Mouse (Mus musculus) liver, embryonic 13.5 days (tissue): ENCODE data around the gene Gabrg2. TPM values are rescaled to one million over a fixed set of nuclear protein-coding genes. Genes with fewer than 3 reads are reported as not detected.

ENCODE experiments used
- ATAC-seq: fragments of 200-750 bp; cut with Nextera tagmentation; 2 replicates; pipeline ENCODE4 v1.8.0; 2017; ENCODE audit warnings: low read depth, mild to moderate bottlenecking, moderate number of reproducible peaks, moderate library complexity
- DNase-seq: peaks from one replicate; pipeline ENCODE4 v3.0.0; 2022
- H3K27ac ChIP-seq: fragments of 300-500 bp; sonication (generic); 2 replicates; pipeline ENCODE4 v1.5.1; 2015; ENCODE audit warnings: moderate library complexity, mild to moderate bottlenecking, inconsistent platforms
- H3K27me3 ChIP-seq: fragments of 300-500 bp; sonication (generic); 2 replicates; pipeline ENCODE4 v1.6.1; 2015; ENCODE audit warnings: mild to moderate bottlenecking, inconsistent platforms
- H3K36me3 ChIP-seq: fragments of 300-500 bp; sonication (generic); 2 replicates; pipeline ENCODE4 v1.6.1; 2015; ENCODE audit warnings: mild to moderate bottlenecking, inconsistent platforms
- H3K4me1 ChIP-seq: fragments of 300-500 bp; sonication (generic); replicated peaks from 2 replicates; pipeline ENCODE4 v1.6.1; 2015; ENCODE audit warnings: inconsistent platforms
- H3K4me2 ChIP-seq: fragments of 300-500 bp; sonication (generic); 2 replicates; pipeline ENCODE4 v1.6.1; 2015; ENCODE audit warnings: inconsistent platforms, mild to moderate bottlenecking, moderate library complexity
- H3K4me3 ChIP-seq: fragments of 300-500 bp; sonication (generic); replicated peaks from 2 replicates; pipeline ENCODE4 v1.5.1; 2015; ENCODE audit warnings: mild to moderate bottlenecking, inconsistent platforms
- H3K9ac ChIP-seq: fragments of 300-500 bp; sonication (generic); 2 replicates; pipeline ENCODE4 v1.6.1; 2015; ENCODE audit warnings: mild to moderate bottlenecking, inconsistent platforms
- H3K9me3 ChIP-seq: fragments of 300-500 bp; sonication (generic); replicated peaks from 2 replicates; pipeline ENCODE4 v1.6.1; 2016; ENCODE audit warnings: inconsistent platforms
- WGBS: fragments of 180-500 bp; shearing (Covaris S2); methylation state at CpG from one replicate; pipeline ENCODE4 v1.1.7; 2015; ENCODE audit not compliant: insufficient replicate concordance; 5-methylcytosine and 5-hydroxymethylcytosine counted together
- polyA plus RNA-seq: library from polyadenylated mRNA; unstranded; fragments of >200 nt; fragmentation: Nextera tagmentation; extraction: Ambion mirVana; gene quantifications from 2 replicates; pipeline ENCODE4 v1.2.1, GENCODE M21; 2015

Gabrg2 gene
- 0.05 TPM in 1 of 2 replicates, not detected in the other for polyA plus RNA-seq

DNA sequence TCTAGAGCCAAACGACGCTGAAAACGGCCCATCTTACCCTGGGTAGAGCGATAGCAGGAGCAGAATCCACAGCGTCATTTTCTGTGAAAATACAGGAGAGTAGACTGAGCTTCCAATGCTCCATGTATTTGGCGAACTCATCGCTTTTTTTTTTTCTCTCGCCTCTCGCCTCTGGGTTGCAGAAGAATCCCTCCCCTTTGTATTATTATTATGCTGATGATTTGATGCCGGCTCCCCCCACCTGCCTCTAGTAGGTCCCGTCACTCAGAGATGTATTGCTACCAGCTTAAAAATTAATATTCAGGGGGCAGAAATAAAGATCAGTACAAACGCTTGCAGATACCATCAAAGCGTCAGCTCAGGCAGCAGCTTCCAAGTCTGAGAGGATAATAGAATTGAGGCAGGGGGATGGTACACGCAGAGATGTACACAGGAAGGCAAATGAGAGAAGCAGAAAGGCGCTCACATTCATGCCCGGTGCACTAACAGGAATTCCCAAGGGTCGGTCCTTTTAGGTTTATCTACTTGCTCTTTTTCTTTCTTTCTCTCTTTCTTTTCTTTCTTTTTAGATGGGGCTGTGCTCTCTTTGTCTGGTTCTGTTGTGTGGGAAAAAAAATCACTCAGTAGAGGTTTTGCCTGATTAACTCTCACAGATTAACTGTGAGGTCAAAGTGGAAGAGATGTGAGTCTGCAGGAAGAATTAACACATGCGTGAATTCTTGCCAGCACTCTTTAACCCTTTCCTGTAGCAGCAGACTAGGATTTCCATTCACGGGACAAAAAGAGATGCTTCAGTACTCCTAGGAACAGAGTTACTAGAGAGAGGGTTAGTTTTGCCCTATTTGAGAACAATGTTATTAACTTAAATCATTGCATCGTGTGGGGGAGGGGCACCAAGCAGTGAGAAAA lies at the start of gene Gabrg2:
TSS of gene Gabrg2 (minus strand) at position 668 of the 909 bp plus-strand sequence.
- ATAC-seq: no peak

DNA sequence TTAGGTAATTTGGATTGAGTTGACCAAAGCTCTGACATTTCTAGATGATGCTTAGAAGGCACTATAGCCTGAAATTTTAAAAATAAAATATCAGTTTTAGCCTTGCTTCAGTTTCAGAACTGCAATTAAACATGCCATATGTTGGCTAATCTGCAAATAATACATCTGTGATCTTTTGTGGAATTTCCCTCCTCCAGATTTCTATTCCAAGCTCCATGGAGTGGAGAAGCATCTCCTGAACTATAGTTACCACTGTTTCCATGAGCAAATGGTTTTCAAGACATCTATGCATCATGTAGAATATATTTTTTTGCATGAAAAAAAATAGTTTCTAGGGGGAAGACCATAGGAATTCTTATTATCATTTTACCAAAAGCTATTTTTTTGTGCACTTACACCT lies 47.5 kb upstream of the Gabrg2 start:
- H3K4me2 ChIP-seq: no peak overlapping the region
- H3K27ac ChIP-seq: no peak overlapping the region
- H3K9me3 ChIP-seq: 0 out of 2 replicates have a peak, but pooled peaks cover 2% of the 10 kb centered on the region
- no peak overlapping the region for H3K9ac ChIP-seq
- no peaks in the 10 kb centered on the region for H3K27me3 ChIP-seq
- H3K4me3 ChIP-seq: no peak overlapping the region
- ATAC-seq (no peak), DNase-seq (no peak)
- H3K36me3 ChIP-seq: no peaks in the 10 kb centered on the region
- no peaks in the 10 kb centered on the region for H3K4me1 ChIP-seq

More for the DNA sequence above, at the start of gene Gabrg2:
- H3K27me3 ChIP-seq: no peaks in the 10 kb centered on the region
- H3K27ac ChIP-seq: no peak within 1 kb of the TSS
- no peaks in the 10 kb centered on the region for H3K9me3 ChIP-seq
- H3K9ac ChIP-seq: no peak within 1 kb of the TSS
- WGBS: 12% methylated on average over 20 of the region's 20 CpGs
- no peaks in the 10 kb centered on the region for H3K4me1 ChIP-seq
- H3K4me2 ChIP-seq: no peak within 1 kb of the TSS
- no peak for DNase-seq
- no peaks in the 10 kb centered on the region for H3K36me3 ChIP-seq
- H3K4me3 ChIP-seq: no peak within 1 kb of the TSS

DNA sequence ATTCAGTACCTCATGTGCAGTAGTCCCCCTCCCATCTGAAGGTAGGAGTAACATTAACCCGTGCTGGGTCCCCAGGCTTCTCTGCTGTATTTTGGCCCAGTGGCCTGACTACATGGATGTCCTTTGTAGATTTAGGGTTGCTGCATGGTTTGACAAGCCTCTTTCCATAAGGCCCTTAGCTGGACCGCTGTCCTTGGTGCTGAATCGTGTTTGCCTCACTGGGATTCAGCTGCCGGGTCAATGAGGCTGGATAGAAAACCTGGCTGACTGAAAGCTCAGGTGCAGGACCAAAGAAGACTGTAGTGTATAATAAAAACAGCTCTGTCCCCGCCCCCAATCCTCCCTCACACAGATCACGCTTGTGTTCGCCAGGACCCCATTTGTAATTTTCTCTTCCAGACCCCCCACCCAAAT lies 1.2 kb downstream of the Gabrg2 start:
- DNase-seq (no peak), ATAC-seq (no peak)
- no peak overlapping the region for H3K4me3 ChIP-seq
- H3K27me3 ChIP-seq: no peaks in the 10 kb centered on the region
- no peaks in the 10 kb centered on the region for H3K9me3 ChIP-seq
- no peak overlapping the region for H3K27ac ChIP-seq
- H3K36me3 ChIP-seq: no peaks in the 10 kb centered on the region
- WGBS: 3% methylated on average over 7 of the region's 7 CpGs
- no peak overlapping the region for H3K9ac ChIP-seq
- no peaks in the 10 kb centered on the region for H3K4me1 ChIP-seq
- no peak overlapping the region for H3K4me2 ChIP-seq

DNA sequence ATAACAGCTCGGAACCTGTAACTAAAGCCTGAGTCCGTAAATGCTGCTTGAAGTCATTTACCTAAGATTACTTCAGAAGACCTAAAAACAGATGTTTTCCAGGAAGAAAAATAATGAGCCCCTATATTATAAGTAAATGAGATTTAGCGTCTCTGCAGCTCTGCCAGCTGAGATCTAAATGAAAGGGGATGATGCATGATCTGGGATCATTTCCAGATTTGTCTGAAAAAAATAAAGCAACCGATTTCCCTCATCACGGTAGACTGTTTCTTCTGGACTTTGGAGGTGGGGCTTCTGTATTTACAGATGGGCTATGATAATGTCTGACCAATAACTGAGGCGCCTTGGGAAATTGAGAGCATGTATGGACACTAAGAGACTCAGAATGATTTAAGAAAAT lies 20.5 kb downstream of the Gabrg2 start:
- Histone ChIP-seq H3K27me3 (no peaks in the 10 kb centered on the region), H3K9ac (no peak overlapping the region), H3K9me3 (no peaks in the 10 kb centered on the region), H3K4me2 (no peak overlapping the region), H3K27ac (no peak overlapping the region), H3K36me3 (no peaks in the 10 kb centered on the region), H3K4me1 (no peaks in the 10 kb centered on the region), H3K4me3 (no peak overlapping the region)
- DNase-seq (no peak), ATAC-seq (no peak)
- WGBS: 65% methylated on average over 6 of the region's 6 CpGs

DNA sequence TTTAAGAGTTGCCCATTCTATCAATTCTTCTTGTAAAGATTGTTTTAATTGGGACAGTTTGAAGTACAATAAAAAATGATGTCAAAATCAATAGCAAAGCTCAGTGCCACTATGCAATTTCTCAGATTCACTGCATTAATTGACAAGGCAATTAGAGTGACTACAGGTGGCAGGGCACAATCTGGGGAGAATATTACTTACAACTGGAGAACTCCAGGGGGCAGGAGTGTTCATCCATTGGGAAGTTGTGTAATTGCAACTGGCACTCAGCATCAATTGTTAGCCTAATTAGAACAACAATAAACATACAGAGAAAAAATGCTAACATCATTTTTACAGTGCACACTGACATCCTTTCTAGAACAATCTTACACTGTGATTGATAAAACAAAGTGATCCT lies 32.1 kb downstream of the Gabrg2 start:
- Histone ChIP-seq H3K4me2 (no peak overlapping the region), H3K27ac (no peak overlapping the region), H3K36me3 (no peaks in the 10 kb centered on the region), H3K9ac (no peak overlapping the region), H3K27me3 (no peaks in the 10 kb centered on the region), H3K9me3 (no peaks in the 10 kb centered on the region), H3K4me3 (no peak overlapping the region), H3K4me1 (no peaks in the 10 kb centered on the region)
- DNase-seq: no peak
- no peak for ATAC-seq

DNA sequence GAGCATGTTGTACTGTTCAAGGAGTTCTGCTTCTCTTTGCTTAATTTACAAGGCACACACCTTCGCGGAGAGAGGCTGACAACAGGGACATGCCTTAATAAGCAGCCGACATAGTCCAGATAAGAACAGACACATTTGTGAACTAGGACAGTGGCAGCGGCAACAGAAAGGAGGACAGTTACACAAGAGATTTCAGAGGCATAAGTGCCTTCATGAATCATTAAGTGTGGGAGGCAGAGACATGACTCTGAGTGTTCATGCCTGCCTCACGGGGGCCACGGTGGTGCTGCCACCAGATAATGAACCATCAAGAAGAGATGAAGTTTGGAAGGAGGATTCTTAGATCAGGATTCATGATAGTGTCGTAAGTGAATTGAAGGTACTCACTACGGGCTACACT lies 38.0 kb downstream of the Gabrg2 start:
- WGBS: 67% methylated on average over 8 of the region's 8 CpGs

DNA sequence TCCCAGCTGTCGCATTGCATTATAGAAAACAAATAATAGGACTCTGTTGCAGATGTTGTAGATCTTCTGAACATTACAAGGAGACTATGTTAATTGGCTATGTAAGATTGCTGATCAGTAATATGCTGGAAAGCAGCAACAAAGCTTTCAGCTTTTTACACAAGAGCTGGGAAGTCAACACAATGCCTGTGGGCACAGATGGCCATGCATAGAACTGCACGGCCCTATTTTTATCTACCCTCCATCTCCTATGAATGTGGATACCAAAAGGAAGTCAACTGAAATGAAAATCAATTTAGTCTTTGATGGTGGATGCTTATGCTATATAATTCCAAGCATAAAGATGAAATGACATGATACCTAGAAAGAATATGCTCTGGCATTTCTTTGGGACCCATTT lies 47.1 kb downstream of the Gabrg2 start:
- no peak for ATAC-seq
- Histone ChIP-seq H3K9ac (no peak overlapping the region), H3K27ac (no peak overlapping the region), H3K4me3 (no peak overlapping the region), H3K27me3 (no peaks in the 10 kb centered on the region), H3K4me1 (no peaks in the 10 kb centered on the region), H3K4me2 (no peak overlapping the region), H3K9me3 (no peaks in the 10 kb centered on the region), H3K36me3 (no peaks in the 10 kb centered on the region)
- 63% methylated on average over 2 of the region's 2 CpGs for WGBS
- DNase-seq: no peak

More for the DNA sequence above, 38.0 kb downstream of the Gabrg2 start:
- ATAC-seq (no peak), DNase-seq (no peak)
- no peaks in the 10 kb centered on the region for H3K4me1 ChIP-seq
- no peak overlapping the region for H3K4me2 ChIP-seq
- H3K27me3 ChIP-seq: no peaks in the 10 kb centered on the region
- H3K9me3 ChIP-seq: no peaks in the 10 kb centered on the region
- H3K36me3 ChIP-seq: no peaks in the 10 kb centered on the region
- H3K9ac ChIP-seq: no peak overlapping the region
- H3K27ac ChIP-seq: no peak overlapping the region
- no peak overlapping the region for H3K4me3 ChIP-seq

DNA sequence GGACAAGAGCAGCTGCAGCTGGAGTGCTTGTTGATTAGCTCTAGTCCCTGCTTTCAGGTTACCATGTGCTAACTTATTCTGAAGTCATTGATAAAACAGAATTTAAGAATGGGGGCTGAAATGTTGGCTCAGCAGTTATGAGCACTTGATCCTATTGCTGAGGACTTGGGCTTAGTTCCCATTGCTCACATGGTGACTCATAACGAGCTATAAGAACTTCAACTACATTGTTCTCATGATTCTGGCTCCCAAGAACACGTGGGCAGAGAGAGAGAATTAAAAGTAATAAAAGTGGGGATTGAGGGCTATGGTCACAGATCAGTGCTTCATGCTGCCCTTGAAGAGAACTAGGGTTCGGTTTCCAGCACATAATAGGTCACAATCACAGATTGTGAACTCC lies 48.8 kb downstream of the Gabrg2 start:
- Histone ChIP-seq H3K4me3 (no peak overlapping the region), H3K9ac (no peak overlapping the region), H3K36me3 (no peaks in the 10 kb centered on the region), H3K9me3 (no peaks in the 10 kb centered on the region), H3K27ac (no peak overlapping the region), H3K27me3 (no peaks in the 10 kb centered on the region), H3K4me2 (no peak overlapping the region), H3K4me1 (no peaks in the 10 kb centered on the region)
- WGBS: 45% methylated on average over 3 of the region's 3 CpGs
- DNase-seq (no peak), ATAC-seq (no peak)

DNA sequence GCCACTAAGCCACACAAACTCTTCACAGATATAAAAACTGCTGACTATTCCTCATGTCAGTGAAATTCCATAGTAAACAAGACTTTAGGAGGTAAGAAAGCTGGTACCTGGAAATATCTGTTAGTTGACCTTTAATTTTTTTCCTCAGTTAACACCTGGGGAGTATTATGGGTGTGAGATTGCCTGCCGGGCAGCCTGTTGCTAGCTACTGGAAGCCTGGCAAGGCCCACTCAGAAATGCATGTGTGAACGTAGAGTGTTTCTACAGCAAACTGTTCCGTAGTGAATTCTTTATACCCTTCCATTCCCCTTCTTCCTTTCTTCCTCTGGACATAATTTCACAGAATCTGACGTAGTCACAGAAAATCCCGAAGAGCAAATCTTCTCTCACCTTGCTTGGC lies 55.2 kb downstream of the Gabrg2 start:
- Histone ChIP-seq H3K9me3 (no peaks in the 10 kb centered on the region), H3K4me1 (no peaks in the 10 kb centered on the region), H3K27me3 (no peaks in the 10 kb centered on the region), H3K27ac (no peak overlapping the region), H3K4me2 (no peak overlapping the region), H3K9ac (no peak overlapping the region), H3K36me3 (no peaks in the 10 kb centered on the region), H3K4me3 (no peak overlapping the region)
- no peak for DNase-seq
- no peak for ATAC-seq
- 58% methylated on average over 5 of the region's 5 CpGs for WGBS

DNA sequence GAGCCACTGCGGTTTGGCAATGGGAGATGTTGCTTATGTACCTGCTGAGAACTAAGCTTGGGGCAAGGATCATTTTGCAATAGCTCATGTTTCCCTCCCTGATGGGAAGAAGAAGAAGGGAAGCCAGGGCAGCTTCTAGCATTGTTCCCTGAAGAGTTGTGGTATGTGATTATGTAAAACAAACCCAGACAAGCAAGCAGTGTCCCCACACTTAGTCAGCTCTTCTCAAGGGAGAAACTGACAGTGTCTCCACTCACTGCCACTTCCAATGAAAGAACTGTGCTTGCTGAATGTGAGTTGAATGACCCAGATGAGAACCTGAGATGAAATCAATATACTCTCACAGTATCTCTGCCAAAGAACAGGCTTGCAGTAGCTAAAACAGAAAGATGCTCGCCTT lies 62.7 kb downstream of the Gabrg2 start:
- no peaks in the 10 kb centered on the region for H3K9me3 ChIP-seq
- H3K4me1 ChIP-seq: no peaks in the 10 kb centered on the region
- H3K27me3 ChIP-seq: no peaks in the 10 kb centered on the region
- WGBS: 54% methylated on average over 2 of the region's 2 CpGs
- DNase-seq: no peak
- no peak overlapping the region for H3K27ac ChIP-seq
- no peak for ATAC-seq
- H3K9ac ChIP-seq: no peak overlapping the region
- no peak overlapping the region for H3K4me2 ChIP-seq
- H3K4me3 ChIP-seq: no peak overlapping the region
- H3K36me3 ChIP-seq: no peaks in the 10 kb centered on the region

DNA sequence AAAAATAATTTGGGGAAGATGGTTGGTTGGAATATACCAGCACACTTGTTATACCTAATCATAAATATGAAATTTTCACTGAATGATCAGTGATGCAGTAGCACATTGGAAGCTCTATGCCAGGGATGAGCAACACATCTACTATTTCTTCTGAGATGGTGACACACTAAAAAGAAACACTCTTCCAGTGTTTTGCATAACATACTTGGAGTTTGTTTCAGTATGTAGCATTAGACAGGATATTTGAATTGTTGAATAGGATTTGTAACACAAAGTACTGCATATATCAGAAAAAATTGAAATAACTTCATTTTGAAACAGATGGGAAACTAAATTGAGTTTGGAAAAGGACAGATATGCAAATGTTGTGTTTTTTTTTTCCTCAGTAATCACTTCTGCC lies 81.8 kb downstream of the Gabrg2 start:
- Histone ChIP-seq H3K27me3 (no peaks in the 10 kb centered on the region), H3K4me3 (no peak overlapping the region), H3K9me3 (no peaks in the 10 kb centered on the region), H3K36me3 (no peaks in the 10 kb centered on the region), H3K9ac (no peak overlapping the region), H3K4me1 (no peaks in the 10 kb centered on the region), H3K27ac (no peak overlapping the region), H3K4me2 (no peak overlapping the region)
- DNase-seq (no peak), ATAC-seq (no peak)

DNA sequence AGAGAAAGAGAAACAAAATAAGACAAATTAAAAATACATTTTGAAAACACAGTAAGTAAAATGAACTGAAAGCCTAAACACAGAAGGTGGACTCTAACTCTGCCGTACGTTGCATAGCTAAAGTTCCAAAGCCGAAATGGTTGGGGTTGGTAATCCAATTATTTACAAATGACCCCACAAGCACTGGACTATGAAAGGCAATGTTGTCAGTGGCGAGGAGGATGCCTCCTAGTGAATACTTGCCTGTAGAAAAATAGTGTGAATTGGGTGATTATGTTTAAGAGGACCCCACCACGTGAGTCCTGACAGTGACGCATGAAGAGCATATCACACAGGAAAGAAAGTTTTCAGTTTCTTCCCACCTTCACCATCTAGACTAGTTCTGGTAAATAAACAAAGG lies 86.6 kb downstream of the Gabrg2 start:
- 61% methylated on average over 6 of the region's 6 CpGs for WGBS
- Histone ChIP-seq H3K27me3 (no peaks in the 10 kb centered on the region), H3K4me1 (no peaks in the 10 kb centered on the region), H3K4me3 (no peak overlapping the region), H3K4me2 (no peak overlapping the region), H3K9ac (no peak overlapping the region), H3K27ac (no peak overlapping the region), H3K36me3 (no peaks in the 10 kb centered on the region), H3K9me3 (no peaks in the 10 kb centered on the region)
- DNase-seq: no peak
- no peak for ATAC-seq
